Mouse (Mus musculus) liver, adult 2 months (tissue): ENCODE measurements at regions not wholly inside any gene's neighbourhood (a gene's known extent, or its start where the extent isn't known, plus 50 kb on each side); places are given as distances from the start of the nearest gene placed in this dataset.

Experiments used
- DNase-seq: peaks from one replicate; pipeline ENCODE4 v3.0.0-alpha.2; 2011; ENCODE audit warnings: low read depth, low spot score; ENCODE audit errors: extremely low read depth
- H3K27ac ChIP-seq: fragments of 200-500 bp; replicated peaks from 2 replicates; pipeline ENCODE4 v1.5.1; 2012; ENCODE audit warnings: low read depth, mild to moderate bottlenecking, control low read depth, inconsistent platforms, low read length; ENCODE audit not compliant: insufficient read depth
- H3K27me3 ChIP-seq: fragments of 200-500 bp; 2 replicates; pipeline ENCODE4 v1.6.1; 2012; ENCODE audit warnings: mild to moderate bottlenecking, moderate library complexity, low read length, inconsistent platforms; ENCODE audit not compliant: control insufficient read depth, insufficient read depth
- H3K36me3 ChIP-seq: fragments of 200-500 bp; 2 replicates; pipeline ENCODE4 v1.6.1; 2012; ENCODE audit warnings: low read length, inconsistent platforms; ENCODE audit not compliant: control insufficient read depth, insufficient read depth
- H3K4me1 ChIP-seq: fragments of 200-500 bp; 2 replicates; pipeline ENCODE4 v1.6.1; 2011; ENCODE audit warnings: low read length; ENCODE audit not compliant: control insufficient read depth, insufficient read depth
- H3K4me3 ChIP-seq: fragments of 200-500 bp; 2 replicates; pipeline ENCODE4 v1.5.1; 2011; ENCODE audit warnings: low read depth, mild to moderate bottlenecking, control low read depth, low read length, moderate library complexity; ENCODE audit not compliant: insufficient read depth
- H3K79me2 ChIP-seq: fragments of 200-500 bp; 2 replicates; pipeline ENCODE4 v1.6.1; 2012; ENCODE audit warnings: inconsistent platforms, mild to moderate bottlenecking, low read length, moderate library complexity; ENCODE audit not compliant: control insufficient read depth, insufficient read depth
- H3K9ac ChIP-seq: fragments of 200-500 bp; 2 replicates; pipeline ENCODE4 v1.6.1; 2012; ENCODE audit warnings: low read depth, mild to moderate bottlenecking, control low read depth, inconsistent platforms, low read length
- CTCF ChIP-seq: fragments of 200-500 bp; IDR thresholded peaks from 2 replicates; pipeline ENCODE4 v1.5.1; 2011; ENCODE audit warnings: low read depth, low read length, control low read depth
- POLR2A ChIP-seq: fragments of 200-500 bp; IDR thresholded peaks from 2 replicates; pipeline ENCODE4 v1.6.1; 2011; ENCODE audit warnings: low read length, control low read depth; ENCODE audit not compliant: insufficient read depth; ENCODE audit errors: extremely low read depth
- WGBS: fragments of 180-500 bp; shearing (Covaris S2); methylation state at CpG from one replicate; pipeline ENCODE4 v1.1.7; 2018; 5-methylcytosine and 5-hydroxymethylcytosine counted together

GRCm38 (mm10) chr5:101538410-101539253 is 126.2 kb downstream of the Nkx6-1 start:
- TF ChIP-seq POLR2A = no peak
- Histone ChIP-seq H3K27ac (no peak overlapping the region), H3K36me3 (no peaks in the 10 kb centered on the region), H3K4me1 (no peaks in the 10 kb centered on the region), H3K9ac (no peak overlapping the region), H3K79me2 (no peaks in the 10 kb centered on the region), H3K4me3 (no peak overlapping the region), H3K27me3 (peaks cover 6% of the 10 kb centered on the region)
- no peak for DNase-seq
- 6% methylated on average over 24 of the region's 24 CpGs for WGBS

DNA sequence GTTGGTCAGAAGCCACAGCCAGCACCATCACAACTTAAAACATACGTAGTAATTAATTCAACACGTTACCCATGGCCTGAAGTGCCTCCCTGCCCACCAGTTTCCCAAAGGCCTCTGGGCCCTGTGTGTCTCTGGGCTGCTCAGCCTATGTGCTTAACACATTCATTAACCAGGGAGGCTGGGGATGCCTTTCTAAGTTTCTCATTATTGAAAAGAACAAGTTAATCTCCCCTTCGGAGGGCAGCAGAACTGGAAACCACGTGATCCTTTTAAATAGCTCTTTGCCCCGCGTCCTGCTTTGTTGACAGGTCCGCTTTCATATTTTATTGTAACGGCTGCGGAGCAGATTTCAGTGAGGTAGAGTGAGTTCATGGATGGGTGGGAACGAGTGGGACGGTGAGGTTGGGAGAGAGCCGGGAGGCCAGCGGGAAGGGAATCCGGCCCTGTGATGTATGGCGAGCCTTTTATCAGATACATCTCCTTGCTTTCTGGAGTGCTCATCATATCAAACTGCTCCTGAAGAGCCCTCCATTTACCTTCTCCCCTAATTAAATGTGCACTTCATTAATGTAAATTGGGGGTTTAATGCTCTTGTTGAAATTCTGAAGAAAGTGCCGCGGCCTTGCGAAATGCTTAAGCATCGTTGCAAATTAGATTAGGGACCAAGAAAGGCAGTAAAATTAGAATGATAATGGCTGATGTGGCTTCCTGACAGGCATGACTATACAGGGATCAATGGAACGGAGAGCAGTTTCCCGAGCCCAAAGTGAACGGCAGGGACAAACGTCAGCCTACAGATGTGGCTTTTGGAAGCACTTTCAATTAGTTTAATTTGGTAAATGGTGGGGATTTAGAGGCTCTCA is 127.0 kb downstream of the Nkx6-1 start:
- 11% methylated on average over 23 of the region's 23 CpGs for WGBS
- DNase-seq = no peak
- TF ChIP-seq CTCF = no peak
- no peak for TF ChIP-seq POLR2A
- Histone ChIP-seq H3K9ac (no peak overlapping the region), H3K36me3 (no peaks in the 10 kb centered on the region), H3K4me1 (no peaks in the 10 kb centered on the region), H3K27ac (no peak overlapping the region), H3K4me3 (no peak overlapping the region), H3K27me3 (peaks cover 6% of the 10 kb centered on the region), H3K79me2 (no peaks in the 10 kb centered on the region)

DNA sequence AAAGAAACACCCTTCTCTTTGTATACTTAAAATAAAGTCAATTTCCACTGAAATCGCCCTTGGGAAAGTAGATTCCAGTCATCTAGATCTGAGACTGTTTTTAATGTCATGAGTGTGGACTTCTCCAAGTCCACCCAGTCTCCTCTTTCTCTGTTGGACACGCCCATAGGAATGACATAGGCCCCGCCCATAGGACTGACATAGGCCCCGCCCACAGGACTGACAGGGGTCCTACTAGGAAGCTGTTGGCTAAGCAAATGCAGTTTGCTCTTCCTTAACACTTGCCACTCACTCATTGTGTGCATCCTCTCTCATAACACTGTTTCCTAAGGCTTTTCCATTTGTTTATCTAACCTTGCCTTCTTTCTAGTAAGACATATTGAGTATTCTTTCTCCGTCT is 129.3 kb downstream of the Nkx6-1 start:
- DNase-seq = no peak
- no peaks in the 10 kb centered on the region for H3K4me1 ChIP-seq
- 54% methylated on average over 5 of the region's 5 CpGs for WGBS
- no peak for TF ChIP-seq POLR2A
- TF ChIP-seq CTCF = no peak
- H3K36me3 ChIP-seq = no peaks in the 10 kb centered on the region
- H3K27me3 ChIP-seq = peaks cover 6% of the 10 kb centered on the region
- no peak overlapping the region for H3K9ac ChIP-seq
- H3K27ac ChIP-seq = no peak overlapping the region
- H3K4me3 ChIP-seq = no peak overlapping the region
- H3K79me2 ChIP-seq = no peaks in the 10 kb centered on the region

GRCm38 (mm10) chr5:101525346-101525745 is 139.4 kb downstream of the Nkx6-1 start:
- Histone ChIP-seq H3K27me3 (peaks cover 3% of the 10 kb centered on the region; the same call in 1 of the 2 replicates), H3K9ac (no peak overlapping the region), H3K36me3 (no peaks in the 10 kb centered on the region), H3K4me3 (no peak overlapping the region), H3K4me1 (no peaks in the 10 kb centered on the region), H3K27ac (no peak overlapping the region), H3K79me2 (no peaks in the 10 kb centered on the region)
- no peak for TF ChIP-seq POLR2A
- TF ChIP-seq CTCF = no peak
- WGBS = 59% methylated on average over 5 of the region's 5 CpGs
- peak; percentile 6 for DNase-seq

- H3K79me2 ChIP-seq = no peaks in the 10 kb centered on the region
- H3K27ac ChIP-seq = no peak overlapping the region
- H3K9ac ChIP-seq = no peak overlapping the region
- no peaks in the 10 kb centered on the region for H3K4me1 ChIP-seq
- DNase-seq = no peak
- no peaks in the 10 kb centered on the region for H3K27me3 ChIP-seq
- no peak for TF ChIP-seq POLR2A
- no peak for TF ChIP-seq CTCF
- no peak overlapping the region for H3K4me3 ChIP-seq
- H3K36me3 ChIP-seq = no peaks in the 10 kb centered on the region
- WGBS = 23% methylated on average over 4 of the region's 4 CpGs
These were observed 140.1 kb downstream of the Nkx6-1 start for GRCm38 (mm10) chr5:101524670-101525069.
